Mouse (Mus musculus) left cerebral cortex, adult 9 months (tissue): ENCODE data around the gene Os9.
"Not testable (repeated sequence)": the region's sequence is repeated elsewhere in the genome, so short reads cannot be mapped to it uniquely, and the experiment has no call there.

Source experiments
- DNase-seq, 2 experiments: peaks; one replicate each; pipeline ENCODE4 v3.0.0; 2022; ENCODE audit warnings: low spot score in 2 of 2

Os9 gene

GRCm38 (mm10) chr10:127121066-127121477, at the start of gene Os9:
Gene Os9 (minus strand): TSS chr10:127121131.
- DNase-seq = peak; percentile 96 to 99

DNA sequence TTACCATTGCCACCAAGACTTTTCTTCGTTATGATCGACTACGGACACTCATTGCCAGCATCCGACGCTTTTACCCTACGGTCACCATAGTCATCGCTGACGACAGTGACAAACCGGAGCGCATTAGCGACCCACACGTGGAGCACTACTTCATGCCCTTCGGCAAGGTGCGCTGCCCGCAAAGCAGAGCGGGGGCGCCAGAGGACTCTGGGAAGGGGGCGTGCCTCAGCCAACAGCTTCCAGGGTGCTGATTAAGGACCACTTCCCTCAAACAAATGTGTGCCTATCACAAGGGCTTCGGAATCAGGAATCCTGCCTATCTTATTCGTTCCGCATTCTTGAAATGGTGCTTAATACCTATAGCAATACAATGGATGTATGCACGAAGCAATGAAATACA, 49.1 kb upstream of the Os9 start:
- no peak for DNase-seq

GRCm38 (mm10) chr10:127167614-127168192, 46.8 kb upstream of the Os9 start:
- DNase-seq = no peak

DNA sequence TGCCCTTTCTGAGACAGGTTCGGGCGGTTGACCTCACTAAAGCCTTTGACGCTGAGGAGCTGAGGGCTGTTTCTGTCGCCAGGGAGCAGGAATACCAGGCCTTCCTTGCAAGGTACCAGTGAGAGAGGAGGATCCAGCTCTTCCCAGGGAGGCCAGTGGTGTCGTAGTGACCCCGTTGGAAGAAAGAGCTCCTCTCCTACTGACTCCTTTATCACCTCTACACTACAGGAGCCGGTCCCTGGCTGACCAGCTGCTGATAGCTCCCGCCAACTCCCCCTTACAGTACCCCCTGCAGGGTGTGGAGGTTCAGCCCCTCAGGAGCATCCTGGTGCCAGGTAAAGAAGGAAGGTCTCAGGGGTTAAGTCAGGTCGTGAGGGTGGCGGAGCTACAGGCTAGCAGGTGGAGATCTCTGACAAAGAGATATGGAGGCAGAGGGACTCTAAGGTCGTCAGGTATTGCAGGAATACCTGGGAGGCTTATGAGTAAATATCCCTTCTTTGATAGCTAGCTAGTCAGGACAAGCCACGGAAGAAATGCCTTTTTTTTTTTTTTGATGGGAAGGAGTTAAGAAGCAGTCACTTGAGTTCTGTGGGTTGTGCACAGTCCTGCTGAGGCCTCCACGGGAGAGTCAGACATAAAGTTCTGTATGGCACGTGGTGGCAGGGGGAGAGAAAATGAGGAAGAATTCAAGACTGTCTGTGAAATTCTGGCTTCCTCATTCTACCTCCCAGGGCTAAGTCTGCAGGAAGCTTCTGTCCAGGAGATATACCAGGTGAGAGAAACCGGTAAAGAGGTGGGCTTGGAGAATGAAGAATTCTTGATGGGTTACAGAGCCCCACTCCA, 46.1 kb upstream of the Os9 start:
- DNase-seq = no peak

DNA sequence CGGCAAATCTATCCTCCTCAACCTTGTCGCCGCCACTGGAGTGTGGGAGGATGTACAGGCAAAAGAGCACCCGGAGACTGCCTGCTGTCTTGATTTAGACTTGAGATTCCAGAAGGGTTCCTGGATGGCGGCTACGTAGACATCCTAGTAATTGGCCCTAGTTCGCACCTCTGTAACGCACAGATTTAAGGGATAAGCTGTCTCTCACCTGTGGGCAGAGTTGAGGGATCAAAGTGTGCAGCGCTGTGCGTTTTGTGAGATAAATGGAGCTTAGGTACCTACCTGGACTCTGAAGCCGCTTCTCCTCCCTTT, 45.4 kb upstream of the Os9 start:
- no peak for DNase-seq

DNA sequence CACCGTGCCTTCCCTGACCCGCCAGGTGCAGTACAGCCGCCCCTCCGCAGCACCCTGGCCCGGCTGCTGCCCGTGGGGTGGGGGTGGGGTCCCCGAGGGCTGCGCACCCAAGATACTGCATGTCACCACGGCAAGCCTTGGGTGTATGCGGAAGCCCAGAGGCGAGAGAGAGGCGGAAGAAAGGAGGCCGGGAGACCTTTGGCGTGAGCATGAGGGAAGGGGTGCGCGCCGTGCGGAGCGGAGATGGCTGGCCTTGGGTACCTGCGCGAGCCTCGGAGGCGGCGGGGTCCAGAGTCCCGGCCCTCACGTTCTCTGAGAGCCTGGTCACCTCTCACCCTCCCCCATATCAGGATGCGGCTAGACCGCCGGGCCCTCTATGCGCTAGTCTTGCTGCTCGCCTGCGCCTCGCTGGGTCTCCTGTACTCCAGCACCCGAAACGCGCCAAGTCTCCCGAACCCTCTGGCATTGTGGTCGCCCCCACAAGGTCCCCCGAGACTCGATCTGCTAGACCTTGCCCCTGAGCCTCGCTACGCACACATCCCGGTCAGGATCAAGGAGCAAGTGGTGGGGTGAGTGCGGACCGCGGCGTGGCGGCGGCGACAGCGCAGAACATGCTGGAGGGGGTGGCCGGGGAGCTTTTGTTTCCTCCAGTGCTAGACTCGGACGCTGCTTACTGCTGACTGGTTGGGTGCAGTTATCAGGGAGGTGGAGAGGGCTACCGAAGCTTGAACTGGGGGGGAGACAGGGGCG, 44.9 kb upstream of the Os9 start:
- peak in 1 of 2 experiments; percentile 47 for DNase-seq

DNA sequence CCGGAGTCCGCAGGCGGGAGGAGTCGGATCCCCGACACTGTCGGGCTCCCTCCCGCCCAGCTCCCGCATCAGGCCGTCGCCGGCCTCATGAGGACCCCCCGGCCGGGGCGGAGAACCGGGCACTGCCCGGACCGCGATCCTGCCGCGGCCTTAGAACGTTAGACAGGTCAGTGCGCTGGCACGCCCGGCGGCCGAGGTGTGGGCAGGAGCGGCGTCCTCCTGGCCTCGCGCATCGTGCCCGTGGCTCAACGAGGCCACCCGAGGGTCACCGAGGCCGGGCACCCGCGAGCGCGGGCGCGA, 44.4 kb upstream of the Os9 start:
- no peak for DNase-seq

- DNase-seq = peak in 1 of 2 experiments; percentile 79
Observed at GRCm38 (mm10) chr10:127164631-127165353, 43.9 kb upstream of the Os9 start, which contains the start of gene B4galnt1. Gene B4galnt1 (plus strand): TSS chr10:127165225.

GRCm38 (mm10) chr10:127164190-127164589, 43.3 kb upstream of the Os9 start:
- no peak for DNase-seq

DNA sequence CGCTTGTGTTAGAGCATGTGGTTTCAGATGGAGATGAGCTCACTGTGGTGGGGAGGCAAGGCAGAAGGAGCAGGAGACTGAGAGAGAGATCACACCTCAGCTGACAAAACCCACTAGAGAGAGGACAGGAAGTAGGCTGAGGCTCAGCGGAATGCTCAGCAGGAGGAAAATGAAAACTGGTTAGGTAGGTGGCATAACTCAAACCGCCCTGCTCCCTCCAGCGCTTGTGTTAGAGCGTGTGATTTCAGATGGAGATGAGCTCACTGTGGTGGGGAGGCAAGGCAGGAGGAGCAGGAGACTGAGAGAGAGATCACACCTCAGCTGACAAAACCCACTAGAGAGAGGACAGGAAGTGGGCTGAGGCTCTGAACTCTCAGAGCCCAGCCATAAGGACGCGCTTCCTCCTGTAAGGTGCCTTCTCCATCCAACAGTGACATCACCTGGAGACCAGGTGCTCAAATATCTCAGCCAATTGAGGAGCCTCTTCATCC, 41.9 kb upstream of the Os9 start:
- peak in 1 of 2 experiments; percentile 56 for DNase-seq

DNA sequence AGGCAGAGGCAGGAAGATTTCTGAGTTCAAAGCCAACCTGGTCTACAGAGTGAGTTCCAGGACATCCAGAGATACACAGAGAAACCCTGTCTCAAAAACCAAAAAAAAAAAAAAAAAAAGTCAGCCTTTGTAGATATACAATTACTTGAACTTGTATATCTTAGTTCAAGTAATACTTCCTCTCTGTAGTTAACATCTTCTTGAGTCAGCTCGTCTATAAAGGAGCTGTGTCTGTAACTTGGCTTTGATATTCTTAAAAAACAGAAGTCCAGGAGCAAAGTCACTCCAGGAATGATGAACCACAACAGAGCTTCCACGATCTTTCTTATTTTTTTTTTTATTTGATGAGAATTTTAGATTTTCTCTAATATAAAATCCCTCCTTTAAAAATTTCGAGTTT, 39.8 kb upstream of the Os9 start:
- DNase-seq = no peak

DNA sequence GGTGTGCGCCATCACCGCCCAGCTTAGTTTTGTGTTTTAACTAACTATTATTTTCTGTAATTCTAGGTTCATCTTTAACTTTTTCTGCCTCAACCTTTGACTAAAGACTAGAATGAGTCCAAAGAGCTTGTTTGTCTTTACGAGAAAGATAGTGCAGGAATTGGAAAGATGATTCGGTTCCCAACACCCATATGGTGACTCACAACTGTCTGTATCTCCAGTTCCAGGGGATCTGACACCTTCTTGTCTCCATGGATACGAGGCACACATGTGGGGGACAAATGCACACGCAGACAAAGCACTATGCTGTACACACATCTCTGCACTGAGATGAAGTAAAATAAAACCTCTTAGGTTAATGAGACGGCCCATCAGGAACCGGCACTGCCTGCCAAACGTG, 39.1 kb upstream of the Os9 start:
- peak in 1 of 2 experiments; percentile 45 for DNase-seq

DNA sequence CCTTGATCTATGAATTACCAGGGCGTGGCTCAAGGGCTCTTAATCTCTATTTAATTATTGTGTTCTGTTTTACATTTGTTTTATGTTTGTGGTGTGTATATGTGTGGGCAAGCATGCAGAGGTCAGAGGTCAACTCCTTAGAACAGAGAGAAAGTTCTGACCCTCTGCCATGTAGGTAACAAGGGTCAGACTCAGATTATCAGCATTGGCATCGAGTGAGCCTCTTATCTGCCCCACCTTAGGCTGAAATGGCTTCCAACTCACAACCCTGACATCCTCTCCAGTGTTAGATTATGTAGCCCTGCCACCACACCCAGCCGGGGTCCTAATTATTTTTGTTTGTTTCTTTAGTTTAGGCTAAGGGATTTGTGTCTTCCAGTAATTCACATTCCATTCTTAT, 37.5 kb upstream of the Os9 start:
- DNase-seq = no peak

DNA sequence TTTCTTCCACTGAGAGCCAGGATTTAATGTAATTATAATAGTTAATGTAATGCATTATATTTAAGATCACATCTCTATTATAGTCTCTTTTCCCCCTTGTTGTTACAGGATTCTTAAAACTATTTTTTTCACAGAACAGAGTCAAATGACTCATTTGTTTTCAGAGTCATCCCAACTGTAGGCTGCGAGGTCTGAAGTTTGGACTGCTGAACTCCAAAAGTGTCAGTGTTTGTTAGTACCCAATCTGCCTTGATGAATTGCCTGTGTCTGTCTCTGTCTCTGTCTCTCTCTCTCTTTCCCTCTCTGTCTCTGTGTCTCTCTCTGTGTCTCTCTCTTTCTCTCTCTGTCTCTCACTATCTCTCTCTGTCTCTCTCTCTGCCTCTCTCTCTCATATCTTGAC, 35.6 kb upstream of the Os9 start:
- no peak for DNase-seq

- no peak for DNase-seq
Observed at GRCm38 (mm10) chr10:127156089-127156488, 35.2 kb upstream of the Os9 start.

- DNase-seq = no peak
Observed at GRCm38 (mm10) chr10:127154652-127155051, 33.7 kb upstream of the Os9 start.

GRCm38 (mm10) chr10:127154241-127154640, 33.3 kb upstream of the Os9 start:
- no peak for DNase-seq

DNA sequence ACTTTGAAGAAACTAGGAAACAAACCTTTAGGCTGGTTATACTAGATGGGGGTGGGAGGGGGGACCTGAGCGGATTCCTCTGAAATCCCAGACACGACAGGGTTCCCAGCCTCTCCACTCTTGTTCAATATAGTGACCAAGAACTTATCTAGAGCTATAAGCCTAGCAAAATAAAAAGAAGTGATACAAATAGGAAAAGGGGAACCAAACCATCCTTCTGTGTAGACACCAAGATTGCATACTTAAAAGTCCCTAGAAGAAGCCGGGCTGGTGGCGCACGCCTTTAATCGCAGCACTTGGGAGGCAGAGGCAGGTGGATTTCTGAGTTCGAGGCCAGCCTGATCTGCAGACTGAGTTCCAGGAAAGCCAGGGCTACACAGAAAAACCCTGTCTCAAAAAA, 32.4 kb upstream of the Os9 start:
- no peak for DNase-seq

DNA sequence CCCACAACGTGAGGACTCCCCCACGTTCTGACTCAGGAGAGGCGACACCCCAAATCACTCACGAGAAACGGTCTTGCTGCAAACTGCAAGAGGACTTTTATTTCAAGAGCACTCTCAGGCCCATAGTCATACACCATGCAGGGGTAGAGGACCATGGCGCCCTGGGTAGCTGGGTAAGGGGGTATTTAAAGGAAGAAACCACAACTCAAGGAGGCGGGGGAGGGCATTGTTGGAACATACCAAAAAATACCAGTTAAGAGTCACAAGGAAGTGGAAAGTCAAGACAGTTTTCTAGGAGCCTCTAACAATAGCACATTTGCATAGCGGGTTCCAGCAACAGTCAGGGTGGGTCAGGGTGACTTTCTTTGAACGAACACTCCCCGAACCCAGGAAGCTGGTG, 31.6 kb upstream of the Os9 start:
- not testable (repeated sequence) for DNase-seq

- not testable (repeated sequence) for DNase-seq
Observed at GRCm38 (mm10) chr10:127151233-127151632, 30.3 kb upstream of the Os9 start.

GRCm38 (mm10) chr10:127150471-127150872, 29.5 kb upstream of the Os9 start:
- DNase-seq = no peak

DNA sequence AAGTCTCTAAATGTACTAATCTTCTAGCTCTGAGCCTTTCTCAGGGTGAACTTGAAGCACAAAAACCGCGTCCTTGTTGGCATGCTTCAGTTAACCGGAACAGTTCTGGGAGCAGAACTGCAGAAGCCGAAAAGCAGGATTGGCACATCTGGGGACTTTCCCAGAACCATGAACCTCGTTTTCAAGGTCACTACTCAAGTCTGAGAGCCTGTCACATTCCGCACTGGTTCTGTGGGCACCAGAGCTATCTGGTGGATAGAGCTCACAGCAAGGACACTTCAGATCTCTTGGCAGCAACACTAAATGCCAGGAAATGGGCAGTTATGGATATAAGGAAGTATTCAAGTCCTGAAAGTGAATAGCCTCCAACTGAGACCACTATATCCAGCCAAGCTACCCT, 26.2 kb upstream of the Os9 start:
- no peak for DNase-seq
